Mouse (Mus musculus) kidney, embryonic 15.5 days (tissue): ENCODE results near the gene Fbll1. TPM values are rescaled to one million over a fixed set of nuclear protein-coding genes. Genes with fewer than 3 reads are reported as not detected.
A peak's percentile ranks its signal among the peaks of the same experiment; 100 is the strongest.
"Not testable (repeated sequence)": the region's sequence is repeated elsewhere in the genome, so short reads cannot be mapped to it uniquely, and the experiment has no call there.

Experiments used
- ATAC-seq: fragments of 200-750 bp; cut with Nextera tagmentation; replicated peaks from 2 replicates; pipeline ENCODE4 v1.8.0; 2017; ENCODE audit warnings: moderate TSS enrichment; ENCODE audit not compliant: low FRiP score
- H3K27ac ChIP-seq: fragments of 300-500 bp; sonication (generic); 2 replicates; pipeline ENCODE4 v1.5.1; 2015; ENCODE audit warnings: mild to moderate bottlenecking, inconsistent platforms
- H3K27me3 ChIP-seq: fragments of 300-500 bp; sonication (generic); 2 replicates; pipeline ENCODE4 v1.6.1; 2015; ENCODE audit warnings: inconsistent platforms
- H3K36me3 ChIP-seq: fragments of 300-500 bp; sonication (generic); 2 replicates; pipeline ENCODE4 v1.6.1; 2015; ENCODE audit warnings: inconsistent platforms
- H3K4me1 ChIP-seq: fragments of 300-500 bp; sonication (generic); 2 replicates; pipeline ENCODE4 v1.6.1; 2015; ENCODE audit warnings: inconsistent platforms
- H3K4me2 ChIP-seq: fragments of 300-500 bp; sonication (generic); 2 replicates; pipeline ENCODE4 v1.6.1; 2015; ENCODE audit warnings: moderate library complexity, mild to moderate bottlenecking, inconsistent platforms
- H3K4me3 ChIP-seq: fragments of 300-500 bp; sonication (generic); replicated peaks from 2 replicates; pipeline ENCODE4 v1.5.1; 2015; ENCODE audit warnings: mild to moderate bottlenecking, inconsistent platforms
- H3K9ac ChIP-seq: fragments of 300-500 bp; sonication (generic); 2 replicates; pipeline ENCODE4 v1.6.1; 2015; ENCODE audit warnings: mild to moderate bottlenecking, inconsistent platforms
- H3K9me3 ChIP-seq: fragments of 300-500 bp; sonication (generic); replicated peaks from 2 replicates; pipeline ENCODE4 v1.6.1; 2016; ENCODE audit warnings: inconsistent platforms
- WGBS: fragments of 180-500 bp; shearing (Covaris S2); methylation state at CpG from one replicate; pipeline ENCODE4 v1.1.7; 2015; ENCODE audit warnings: mixed read lengths; 5-methylcytosine and 5-hydroxymethylcytosine counted together
- polyA plus RNA-seq: library from polyadenylated mRNA; unstranded; fragments of >200 nt; fragmentation: Nextera tagmentation; extraction: Ambion mirVana; gene quantifications from 2 replicates; pipeline ENCODE4 v1.2.1, GENCODE M21; 2015

Fbll1 gene
- polyA plus RNA-seq = 0.13 and 0.14 TPM in 2 replicates

- Histone ChIP-seq H3K4me1 (peaks cover 14% of the 10 kb centered on the region), H3K9ac (no peak within 1 kb of the TSS), H3K27ac (no peak within 1 kb of the TSS), H3K4me2 (peak within 1 kb of the TSS; percentile 71), H3K36me3 (no peaks in the 10 kb centered on the region), H3K9me3 (no peaks in the 10 kb centered on the region), H3K4me3 (peak within 1 kb of the TSS; percentile 42), H3K27me3 (peaks cover 56% of the 10 kb centered on the region)
- no peak for ATAC-seq
- 16% methylated on average over 11 of the region's 11 CpGs for WGBS
Measured at GRCm38 (mm10) chr11:35798874-35799273, at the start of gene Fbll1. TSS of gene Fbll1 (minus strand) at chr11:35798884.

- Histone ChIP-seq H3K4me2 (no peak overlapping the region), H3K9me3 (no peaks in the 10 kb centered on the region), H3K4me3 (no peak overlapping the region), H3K4me1 (no peaks in the 10 kb centered on the region), H3K36me3 (peaks cover 24% of the 10 kb centered on the region), H3K27me3 (no peaks in the 10 kb centered on the region), H3K27ac (no peak overlapping the region), H3K9ac (no peak overlapping the region)
- 85% methylated on average over 9 of the region's 9 CpGs for WGBS
- ATAC-seq = no peak
Measured at GRCm38 (mm10) chr11:35844299-35844698, 45.6 kb upstream of the Fbll1 start.

- not testable (repeated sequence) for H3K27me3 ChIP-seq, H3K4me1 ChIP-seq, H3K27ac ChIP-seq, H3K4me3 ChIP-seq, H3K9me3 ChIP-seq, H3K9ac ChIP-seq, ATAC-seq, H3K4me2 ChIP-seq
- peaks cover 27% of the 10 kb centered on the region for H3K36me3 ChIP-seq
- 84% methylated on average over 4 of the region's 4 CpGs for WGBS
Measured at GRCm38 (mm10) chr11:35842560-35842959, 43.9 kb upstream of the Fbll1 start.

GRCm38 (mm10) chr11:35841738-35842325 lies 43.1 kb upstream of the Fbll1 start:
- no peak overlapping the region for H3K4me3 ChIP-seq
- no peak overlapping the region for H3K4me2 ChIP-seq
- no peak overlapping the region for H3K9ac ChIP-seq
- no peak for ATAC-seq
- 0 out of 2 replicates have a peak, but pooled peaks cover 6% of the 10 kb centered on the region for H3K4me1 ChIP-seq
- no peaks in the 10 kb centered on the region for H3K9me3 ChIP-seq
- no peak overlapping the region for H3K27ac ChIP-seq
- H3K27me3 ChIP-seq = no peaks in the 10 kb centered on the region
- 87% methylated on average over 21 of the region's 21 CpGs for WGBS
- peaks cover 27% of the 10 kb centered on the region for H3K36me3 ChIP-seq

- not testable (repeated sequence) for H3K9me3 ChIP-seq, H3K4me2 ChIP-seq, H3K4me1 ChIP-seq, H3K27ac ChIP-seq, H3K9ac ChIP-seq, H3K4me3 ChIP-seq, ATAC-seq, H3K27me3 ChIP-seq
- 88% methylated on average over 4 of the region's 4 CpGs for WGBS
- H3K36me3 ChIP-seq = peaks cover 27% of the 10 kb centered on the region
Measured at GRCm38 (mm10) chr11:35840806-35841205, 42.1 kb upstream of the Fbll1 start.

GRCm38 (mm10) chr11:35840282-35840681 lies 41.6 kb upstream of the Fbll1 start:
- WGBS = 80% methylated on average over 7 of the region's 7 CpGs

GRCm38 (mm10) chr11:35838345-35839338 lies 40.0 kb upstream of the Fbll1 start:
- no peaks in the 10 kb centered on the region for H3K27me3 ChIP-seq
- 0 out of 2 replicates have a peak overlapping the region, but pooled peaks have one; percentile 6 for H3K9ac ChIP-seq
- H3K4me1 ChIP-seq = peaks cover 7% of the 10 kb centered on the region
- H3K4me2 ChIP-seq = peak overlapping the region; percentile 60
- ATAC-seq = peak; percentile 93
- WGBS = 17% methylated on average over 28 of the region's 28 CpGs
- peaks cover 27% of the 10 kb centered on the region for H3K36me3 ChIP-seq
- 0 out of 2 replicates have a peak overlapping the region, but pooled peaks have one; percentile 18 for H3K27ac ChIP-seq
- peak overlapping the region; percentile 35 for H3K4me3 ChIP-seq
- H3K9me3 ChIP-seq = no peaks in the 10 kb centered on the region

More at GRCm38 (mm10) chr11:35840282-35840681, 41.6 kb upstream of the Fbll1 start:
- Histone ChIP-seq H3K4me3 (no peak overlapping the region), H3K36me3 (peaks cover 27% of the 10 kb centered on the region), H3K27me3 (no peaks in the 10 kb centered on the region), H3K9ac (no peak overlapping the region), H3K4me1 (0 out of 2 replicates have a peak, but pooled peaks cover 6% of the 10 kb centered on the region), H3K27ac (no peak overlapping the region), H3K4me2 (no peak overlapping the region), H3K9me3 (no peaks in the 10 kb centered on the region)
- no peak for ATAC-seq

GRCm38 (mm10) chr11:35837156-35838126 lies 38.8 kb upstream of the Fbll1 start:
- WGBS = 76% methylated on average over 5 of the region's 5 CpGs
- no peaks in the 10 kb centered on the region for H3K9me3 ChIP-seq
- H3K4me1 ChIP-seq = peaks cover 16% of the 10 kb centered on the region
- peak overlapping the region; percentile 60 for H3K4me2 ChIP-seq
- no peaks in the 10 kb centered on the region for H3K27me3 ChIP-seq
- H3K9ac ChIP-seq = no peak overlapping the region
- H3K27ac ChIP-seq = 0 out of 2 replicates have a peak overlapping the region, but pooled peaks have one; percentile 18
- peak overlapping the region; percentile 35 for H3K4me3 ChIP-seq
- ATAC-seq = no peak
- H3K36me3 ChIP-seq = peaks cover 23% of the 10 kb centered on the region

GRCm38 (mm10) chr11:35834022-35834760 lies 35.5 kb upstream of the Fbll1 start, which contains the start of gene Rars:
TSS of gene Rars (minus strand) at chr11:35834506.
- 2% methylated on average over 46 of the region's 46 CpGs for WGBS
- Histone ChIP-seq H3K27ac (peak within 1 kb of the TSS; percentile 78), H3K9ac (peak within 1 kb of the TSS; percentile 73)

GRCm38 (mm10) chr11:35833270-35833669 lies 34.6 kb upstream of the Fbll1 start:
- WGBS = 81% methylated on average over 6 of the region's 6 CpGs
- Histone ChIP-seq H3K4me3 (peak overlapping the region; percentile 71), H3K27ac (no peak overlapping the region), H3K36me3 (peaks cover 44% of the 10 kb centered on the region), H3K27me3 (no peaks in the 10 kb centered on the region), H3K9ac (peak overlapping the region; percentile 73), H3K4me2 (peak overlapping the region; percentile 62), H3K4me1 (peaks cover 15% of the 10 kb centered on the region), H3K9me3 (no peaks in the 10 kb centered on the region)
- no peak for ATAC-seq

More at GRCm38 (mm10) chr11:35834022-35834760, 35.5 kb upstream of the Fbll1 start, which contains the start of gene Rars:
- Histone ChIP-seq H3K4me2 (peak within 1 kb of the TSS; percentile 62), H3K9me3 (no peaks in the 10 kb centered on the region), H3K36me3 (peaks cover 35% of the 10 kb centered on the region), H3K27me3 (no peaks in the 10 kb centered on the region), H3K4me3 (peak within 1 kb of the TSS; percentile 71), H3K4me1 (peaks cover 16% of the 10 kb centered on the region)
- ATAC-seq = peak; percentile 84
